In genomic region chr13:112354958-112355357, GRCm38 (mm10) we compare ENCODE assay signal across 12 mouse cellular contexts.
DNase-seq lines count a peak whose midpoint lies in the region; ATAC-seq and TF ChIP-seq lines count a peak whose summit lies in the region.
"Had no signal": no experiment of that assay in that cellular context is flagged by ENCODE, and none has a peak within 500 bp of the region (broad histone marks: within the 10 kb centered on the region; RNA-seq: fewer than 3 reads in every experiment).

No protein-coding gene starts in this region.

- no peak overlapping the region for H3K4me3 ChIP-seq in liver, postnatal 0 days (ENCODE audit: low read depth, low read length)
- peak overlapping the region; percentile 37; the same call in 1 of the 2 replicates for H3K4me3 ChIP-seq in E14TG2a.4 (replicated peaks; ENCODE audit: low read length)
- H3K4me3 ChIP-seq: hindbrain, embryonic 15.5 days had no signal

- 34% methylated on average over 10 of the region's 10 CpGs for WGBS in liver, postnatal 0 days (ENCODE audit: insufficient replicate concordance)

- H3K9me3 ChIP-seq in liver, postnatal 0 days (ENCODE audit: low read length), result no peaks in the 10 kb centered on the region
- peaks cover 9% of the 10 kb centered on the region for H3K9me3 ChIP-seq in E14TG2a.4 (ENCODE audit: low read length)
- H3K9me3 ChIP-seq: hindbrain, embryonic 15.5 days had no signal

- H3K27ac ChIP-seq in liver, postnatal 0 days (ENCODE audit: low read depth), result no peak overlapping the region
- H3K27ac ChIP-seq: hindbrain, embryonic 15.5 days had no signal

- H3K4me1 ChIP-seq in liver, postnatal 0 days (ENCODE audit: insufficient read depth), result no peaks in the 10 kb centered on the region
- H3K4me1 ChIP-seq in E14TG2a.4 (replicated peaks; ENCODE audit: low read depth, low read length), result peaks cover 46% of the 10 kb centered on the region

- no peaks in the 10 kb centered on the region for H3K36me3 ChIP-seq in liver, postnatal 0 days (replicated peaks; ENCODE audit: insufficient read depth, low read length)
- no peaks in the 10 kb centered on the region for H3K36me3 ChIP-seq in E14TG2a.4 (ENCODE audit: insufficient read depth, low read length)

- DNase-seq in liver, postnatal 0 days, result no peak
- no peak for DNase-seq in liver
- peak; percentile 68 for DNase-seq in thymus, postnatal 0 days (ENCODE audit: low spot score)
- DNase-seq in embryo, embryonic 11 days, result no peak
- DNase-seq in ovary, postnatal 36 days (ENCODE audit: low spot score), result no peak
- no peak for DNase-seq in cerebellum, adult 11 months
- DNase-seq: gastrocnemius, postnatal 14 days had no signal

- no peak for TF ChIP-seq CTCF in liver, postnatal 0 days (IDR thresholded peaks at IDR 0.05; ENCODE audit: low read depth)
- TF ChIP-seq CTCF in E14TG2a.4 (conservative IDR thresholded peaks at IDR 0.05; ENCODE audit: low read length), result no peak

- no peaks in the 10 kb centered on the region for H3K27me3 ChIP-seq in liver, postnatal 0 days (ENCODE audit: insufficient read depth, low read length)
- H3K27me3 ChIP-seq in E14TG2a.4 (ENCODE audit: insufficient read depth, low read length), result no peaks in the 10 kb centered on the region
- H3K27me3 ChIP-seq: hindbrain, embryonic 15.5 days; Patski had no signal

- H3K4me2 ChIP-seq in liver, postnatal 0 days (ENCODE audit: low read depth, low read length), result no peak overlapping the region
- H3K4me2 ChIP-seq: hindbrain, embryonic 15.5 days had no signal

- no peak overlapping the region for H3K9ac ChIP-seq in liver, postnatal 0 days (replicated peaks)
- H3K9ac ChIP-seq: hindbrain, embryonic 15.5 days had no signal

- ATAC-seq in liver, postnatal 0 days, result 0 out of 2 replicates have a peak, but pooled peaks have one; percentile 13
- peak; percentile 91 for ATAC-seq in granulocyte monocyte progenitor cell, adult 5-6 weeks (replicated peaks; ENCODE audit: poor library complexity, severe bottlenecking)
- ATAC-seq: midbrain, embryonic 16.5 days; Patski had no signal

- no peak for TF ChIP-seq EP300 in liver, postnatal 0 days (IDR thresholded peaks at IDR 0.05; ENCODE audit: low read depth)
